Mouse (Mus musculus) limb, embryonic 14.5 days (tissue): ENCODE measurements around the gene Ngef. TPM values are rescaled to one million over a fixed set of nuclear protein-coding genes. Genes with fewer than 3 reads are reported as not detected.

ENCODE experiments used
- ATAC-seq: fragments of 200-750 bp; cut with Nextera tagmentation; 2 replicates; pipeline ENCODE4 v1.8.0; 2017; ENCODE audit warnings: low read depth, moderate number of reproducible peaks, moderate TSS enrichment; ENCODE audit not compliant: low FRiP score
- DNase-seq: peaks from one replicate; pipeline ENCODE4 v3.0.0-alpha.2; 2015; ENCODE audit warnings: low spot score
- H3K27ac ChIP-seq: fragments of 300-500 bp; sonication (generic); replicated peaks from 2 replicates; pipeline ENCODE4 v1.5.1; 2014; ENCODE audit warnings: low read depth, mild to moderate bottlenecking, low read length, moderate library complexity, mixed read lengths
- H3K27me3 ChIP-seq: fragments of 300-500 bp; sonication (generic); 2 replicates; pipeline ENCODE4 v1.6.1; 2014; ENCODE audit warnings: low read length, mixed read lengths; ENCODE audit not compliant: control insufficient read depth, insufficient read depth
- H3K36me3 ChIP-seq: fragments of 300-500 bp; sonication (generic); 2 replicates; pipeline ENCODE4 v1.6.1; 2014; ENCODE audit warnings: mild to moderate bottlenecking, low read length, moderate library complexity, mixed read lengths; ENCODE audit not compliant: control insufficient read depth, insufficient read depth
- H3K4me1 ChIP-seq: fragments of 300-500 bp; sonication (generic); 2 replicates; pipeline ENCODE4 v1.6.1; 2014; ENCODE audit warnings: antibody characterized with exemption, low read length, mixed read lengths; ENCODE audit not compliant: control insufficient read depth, insufficient read depth
- H3K4me2 ChIP-seq: fragments of 300-500 bp; sonication (generic); replicated peaks from 2 replicates; pipeline ENCODE4 v1.6.1; 2014; ENCODE audit warnings: low read depth, mild to moderate bottlenecking, low read length, moderate library complexity; ENCODE audit not compliant: severe bottlenecking
- H3K4me3 ChIP-seq: fragments of 300-500 bp; sonication (generic); replicated peaks from 2 replicates; pipeline ENCODE4 v1.5.1; 2014; ENCODE audit warnings: low read length
- H3K9ac ChIP-seq: fragments of 300-500 bp; sonication (generic); 2 replicates; pipeline ENCODE4 v1.6.1; 2014; ENCODE audit warnings: mild to moderate bottlenecking, low read depth, low read length, moderate library complexity; ENCODE audit not compliant: severe bottlenecking
- H3K9me3 ChIP-seq: fragments of 300-500 bp; sonication (generic); 2 replicates; pipeline ENCODE4 v1.6.1; 2016; ENCODE audit warnings: low read length; ENCODE audit not compliant: control insufficient read depth
- POLR2A ChIP-seq: fragments of 200-500 bp; IDR thresholded peaks from 2 replicates; pipeline ENCODE4 v1.8.0; 2012; ENCODE audit warnings: inconsistent platforms, mild to moderate bottlenecking, moderate library complexity, borderline replicate concordance; ENCODE audit not compliant: insufficient read depth, insufficient read length; ENCODE audit errors: extremely low read depth
- WGBS: fragments of 180-500 bp; shearing (Covaris S2); extraction: QIAGEN DNeasy Blood & Tissue Kit; methylation state at CpG from one replicate; pipeline ENCODE4 v1.1.7; 2014; 5-methylcytosine and 5-hydroxymethylcytosine counted together
- polyA plus RNA-seq, 2 experiments: library from polyadenylated mRNA; depleted of rRNA in 1 of 2; stranded (reverse) in 1 of 2; unstranded in 1 of 2; fragments of >200 nt; fragmentation: Nextera tagmentation in 1 of 2; extraction: Ambion mirVana in 1 of 2; gene quantifications; 2 replicates each; pipeline versions ENCODE4 v1.2.1 to v1.2.3; 2012 to 2014

Ngef gene
- polyA plus RNA-seq, 2 experiments = 1.0 to 1.8 TPM

DNA sequence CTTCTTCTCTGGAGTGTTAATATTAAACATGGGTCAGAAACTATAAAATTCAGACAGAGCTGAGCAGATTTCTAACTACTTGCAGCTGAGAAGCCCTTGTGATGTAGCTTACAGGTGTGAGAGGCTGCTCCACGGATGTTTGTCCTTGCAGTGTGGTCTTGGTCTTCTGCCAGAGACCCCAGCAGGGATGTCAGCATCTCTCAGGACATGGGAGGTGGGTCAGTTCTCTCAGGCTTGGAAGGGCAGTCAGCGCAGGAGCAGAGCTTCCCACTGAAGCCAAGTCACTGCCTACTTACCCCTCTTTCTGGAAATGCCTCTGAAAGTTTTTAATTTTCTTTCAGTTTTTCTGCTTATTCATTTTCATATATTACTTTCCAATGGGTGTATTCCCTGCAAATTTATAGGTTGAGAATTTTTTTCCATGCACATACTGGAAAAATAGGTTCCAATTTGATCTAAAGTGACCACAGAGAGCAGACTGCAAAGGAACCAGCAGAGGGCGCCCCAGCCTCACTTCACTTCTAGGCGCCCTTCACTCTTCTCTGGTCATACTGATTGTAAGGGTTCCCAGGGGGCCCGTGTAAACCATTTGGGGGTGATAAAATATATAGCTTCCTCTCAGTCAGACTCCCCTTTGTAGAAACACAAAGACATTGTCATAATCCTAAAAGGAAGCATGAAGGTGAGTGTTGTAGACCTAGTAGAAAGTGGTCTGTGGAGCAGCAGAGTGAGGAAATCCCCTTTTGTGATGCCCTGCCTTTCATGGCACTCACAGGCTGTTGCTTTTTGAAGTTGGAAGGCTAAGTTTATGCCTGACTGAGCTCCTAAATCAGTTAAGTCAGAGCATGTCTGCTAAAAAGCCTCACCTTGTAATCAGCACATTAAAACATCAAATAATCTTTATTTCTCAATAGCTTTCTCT, 126.2 kb downstream of the Ngef start:
- H3K9me3 ChIP-seq = no peaks in the 10 kb centered on the region
- no peak overlapping the region for H3K4me2 ChIP-seq
- TF ChIP-seq POLR2A = no peak
- ATAC-seq (no peak), DNase-seq (peak; percentile 84)
- H3K9ac ChIP-seq = no peak overlapping the region
- H3K27me3 ChIP-seq = no peaks in the 10 kb centered on the region
- 30% methylated on average over 5 of the region's 5 CpGs for WGBS
- H3K4me1 ChIP-seq = no peaks in the 10 kb centered on the region
- H3K27ac ChIP-seq = no peak overlapping the region
- H3K4me3 ChIP-seq = no peak overlapping the region
- H3K36me3 ChIP-seq = peaks cover 80% of the 10 kb centered on the region

DNA sequence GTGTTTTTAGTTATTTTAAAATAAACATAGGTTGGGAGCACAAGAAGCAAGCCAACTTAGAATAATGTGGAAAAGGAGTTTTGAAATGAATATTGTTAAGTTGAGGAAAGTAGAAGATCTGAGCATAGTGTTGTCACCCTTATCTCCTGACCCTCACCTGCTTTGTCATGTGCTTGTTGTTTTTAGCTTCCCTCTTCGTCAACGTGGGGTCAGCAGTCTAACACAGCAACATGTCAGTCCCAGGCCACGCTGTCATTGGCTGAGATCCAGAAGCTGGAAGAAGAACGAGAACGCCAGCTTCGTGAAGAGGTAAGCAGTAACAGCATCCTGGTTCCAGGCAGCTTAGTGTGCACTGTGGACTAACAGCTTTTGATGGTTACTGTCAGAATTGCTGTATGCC, 137.1 kb downstream of the Ngef start:
- no peaks in the 10 kb centered on the region for H3K9me3 ChIP-seq
- H3K4me2 ChIP-seq = no peak overlapping the region
- no peak overlapping the region for H3K27ac ChIP-seq
- no peak for DNase-seq
- H3K4me3 ChIP-seq = no peak overlapping the region
- H3K27me3 ChIP-seq = no peaks in the 10 kb centered on the region
- H3K4me1 ChIP-seq = no peaks in the 10 kb centered on the region
- ATAC-seq = no peak
- H3K36me3 ChIP-seq = peaks cover 76% of the 10 kb centered on the region
- no peak overlapping the region for H3K9ac ChIP-seq
- 80% methylated on average over 6 of the region's 6 CpGs for WGBS
- TF ChIP-seq POLR2A = no peak

DNA sequence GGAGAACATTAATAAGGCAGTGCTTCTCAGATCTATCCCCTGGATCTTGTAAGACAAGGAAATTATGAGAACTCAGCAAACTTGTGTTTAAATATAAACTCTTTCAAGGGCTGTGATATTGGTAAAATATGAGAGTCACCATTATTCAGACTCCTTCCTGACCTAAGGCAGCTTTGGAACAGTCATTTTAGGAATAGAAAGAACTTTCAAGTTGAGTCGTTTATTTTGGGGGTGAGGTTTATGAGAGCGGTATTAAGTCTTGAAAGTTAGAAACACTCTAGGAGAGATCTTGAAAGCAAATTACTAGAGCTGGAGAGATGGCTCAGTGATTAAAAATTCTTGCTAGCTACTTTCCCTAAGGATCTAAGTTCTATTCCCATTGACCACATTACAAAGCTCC, 138.5 kb downstream of the Ngef start:
- WGBS = 93% methylated on average over 2 of the region's 2 CpGs
- no peaks in the 10 kb centered on the region for H3K4me1 ChIP-seq
- H3K4me2 ChIP-seq = no peak overlapping the region
- DNase-seq = no peak
- no peak overlapping the region for H3K9ac ChIP-seq
- no peak overlapping the region for H3K27ac ChIP-seq
- no peaks in the 10 kb centered on the region for H3K27me3 ChIP-seq
- H3K9me3 ChIP-seq = no peaks in the 10 kb centered on the region
- H3K4me3 ChIP-seq = no peak overlapping the region
- H3K36me3 ChIP-seq = peaks cover 76% of the 10 kb centered on the region
- ATAC-seq = no peak
- TF ChIP-seq POLR2A = no peak

Other genes with a start within 250 kb of the Ngef start
- 64.0 and 65.6 TPM in 2 replicates for gene Gigyf2, start 246.9 kb downstream of the Ngef start, polyA plus RNA-seq (2012; rRNA removed)
- gene Gigyf2, start 246.9 kb downstream of the Ngef start, polyA plus RNA-seq (2014; fragmentation: Nextera tagmentation; extraction: Ambion mirVana) = 47.7 and 57.5 TPM in 2 replicates
- 0.32 and 0.44 TPM in 2 replicates for gene Kcnj13, start 179.1 kb downstream of the Ngef start, polyA plus RNA-seq (2012; rRNA removed)
- gene Kcnj13, start 179.1 kb downstream of the Ngef start, polyA plus RNA-seq (2014; fragmentation: Nextera tagmentation; extraction: Ambion mirVana) = 1.2 and 1.3 TPM in 2 replicates
- gene Snorc, start 103.6 kb downstream of the Ngef start, polyA plus RNA-seq (2012; rRNA removed) = 204 and 319 TPM in 2 replicates
- 53.9 and 69.9 TPM in 2 replicates for gene Snorc, start 103.6 kb downstream of the Ngef start, polyA plus RNA-seq (2014; fragmentation: Nextera tagmentation; extraction: Ambion mirVana)
- gene Neu2, start 64.0 kb downstream of the Ngef start, polyA plus RNA-seq (2012; rRNA removed) = 0.04 TPM in 1 of 2 replicates, not detected in the other
- not detected in 2 replicates for gene Neu2, start 64.0 kb downstream of the Ngef start, polyA plus RNA-seq (2014; fragmentation: Nextera tagmentation; extraction: Ambion mirVana)
- gene Inpp5d, start 46.4 kb upstream of the Ngef start, polyA plus RNA-seq (2012; rRNA removed) = 9.4 and 9.7 TPM in 2 replicates
- gene Inpp5d, start 46.4 kb upstream of the Ngef start, polyA plus RNA-seq (2014; fragmentation: Nextera tagmentation; extraction: Ambion mirVana) = 5.9 and 9.8 TPM in 2 replicates
- 41.0 and 41.6 TPM in 2 replicates for gene Atg16l1, start 182.0 kb upstream of the Ngef start, polyA plus RNA-seq (2012; rRNA removed)
- gene Atg16l1, start 182.0 kb upstream of the Ngef start, polyA plus RNA-seq (2014; fragmentation: Nextera tagmentation; extraction: Ambion mirVana) = 29.9 and 32.1 TPM in 2 replicates
- 1.0 and 1.6 TPM in 2 replicates for gene Sag, start 229.8 kb upstream of the Ngef start, polyA plus RNA-seq (2012; rRNA removed)
- gene Sag, start 229.8 kb upstream of the Ngef start, polyA plus RNA-seq (2014; fragmentation: Nextera tagmentation; extraction: Ambion mirVana) = 2.1 and 2.7 TPM in 2 replicates